Mouse (Mus musculus) v-Abl transformed pro-B cells (cell line): ENCODE measurements around the gene Acvrl1.
"Not testable (repeated sequence)": the region's sequence is repeated elsewhere in the genome, so short reads cannot be mapped to it uniquely, and the experiment has no call there.

Source experiments
- in situ Hi-C, 2 experiments: fragments of 400-800 bp; cut with MboI; formaldehyde crosslinking; loops; one replicate each; pipeline ENCODE4 v1.15.1; 2025; ENCODE audit not compliant: unreplicated experiment in 2 of 2

Acvrl1 gene

DNA sequence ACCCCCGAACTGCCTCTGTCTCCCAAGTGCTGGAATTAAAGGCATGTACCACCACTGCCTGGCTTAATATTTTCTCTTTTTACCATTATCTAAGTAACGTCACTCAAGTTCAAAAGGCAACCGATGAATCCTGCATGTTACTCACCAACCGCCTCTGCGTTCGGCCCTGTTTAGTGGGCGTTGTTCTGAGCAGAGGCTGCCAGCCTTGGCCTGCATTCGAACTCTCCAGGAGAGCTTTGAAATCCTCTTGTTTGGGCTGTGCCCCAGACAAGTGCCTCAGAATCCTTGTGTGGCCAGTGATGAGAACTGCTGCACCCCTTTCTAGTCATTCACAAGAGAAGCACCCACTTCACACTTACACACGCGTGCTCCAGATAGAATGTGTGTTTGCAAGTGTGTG is 22.3 kb upstream of the Acvrl1 start:
- in situ Hi-C loops, result loop anchor here in 1 of 2 experiments (10.0 kb wide), 1 partner anchor 351 kb away; no protein-coding TSS in a partner anchor

DNA sequence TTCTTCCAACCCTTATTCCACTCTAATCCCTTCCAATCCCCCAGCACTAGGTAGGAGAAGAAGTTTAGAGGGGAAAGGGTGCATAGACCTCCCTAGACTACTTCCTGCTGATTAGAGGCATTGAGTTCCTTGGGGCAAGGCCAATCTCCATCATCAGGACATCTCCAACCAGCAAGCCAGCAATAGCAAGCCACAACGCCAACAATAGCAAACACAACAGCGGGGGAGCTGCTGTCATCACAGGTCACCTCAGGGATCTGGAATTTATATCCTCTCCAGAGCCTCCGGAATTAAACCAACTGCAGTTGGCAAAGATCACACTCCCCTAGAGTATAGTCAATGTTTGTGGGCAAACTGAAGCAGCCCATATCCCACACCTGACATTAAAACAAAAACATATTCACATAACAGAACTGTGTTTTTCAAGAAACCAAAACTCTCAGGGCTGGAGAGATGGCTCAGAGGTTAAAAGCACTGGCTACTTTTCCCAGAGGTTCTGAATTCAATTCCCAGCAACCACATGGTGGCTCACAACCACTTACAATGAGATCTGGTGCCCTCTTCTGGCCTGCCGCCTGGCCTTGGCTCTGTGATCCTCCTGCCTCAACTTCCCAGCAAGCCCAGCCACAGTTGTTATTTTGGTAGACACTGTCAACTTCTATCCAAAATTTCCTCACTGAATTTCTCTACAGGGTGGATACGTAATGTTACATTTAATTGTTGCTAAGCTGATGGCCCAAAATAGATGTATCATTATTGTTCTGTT is 20.2 kb upstream of the Acvrl1 start:
- in situ Hi-C loops, result loop anchor here in 1 of 2 experiments (10.0 kb wide), 1 partner anchor 353 kb away; no protein-coding TSS in a partner anchor

DNA sequence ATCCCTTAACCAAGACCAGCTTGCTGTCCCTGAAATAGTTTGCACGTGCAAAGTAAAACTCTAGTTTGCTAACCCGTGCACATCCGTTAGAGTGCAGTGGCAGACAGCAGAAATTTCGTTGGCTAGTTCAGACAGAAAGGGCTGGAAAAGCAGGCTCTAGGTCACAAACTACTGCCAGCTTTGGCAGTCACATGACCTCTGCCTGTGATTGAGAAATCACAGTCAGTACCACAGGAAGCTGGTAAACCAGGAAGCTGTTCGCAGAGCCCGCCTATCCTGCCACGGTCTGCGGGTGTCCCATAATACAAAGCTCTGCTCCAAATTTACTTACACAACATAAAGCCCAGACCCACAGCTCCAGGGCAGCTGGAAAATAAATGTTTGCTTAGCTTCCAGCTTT is 15.1 kb upstream of the Acvrl1 start:
- in situ Hi-C loops, result no loop called here

DNA sequence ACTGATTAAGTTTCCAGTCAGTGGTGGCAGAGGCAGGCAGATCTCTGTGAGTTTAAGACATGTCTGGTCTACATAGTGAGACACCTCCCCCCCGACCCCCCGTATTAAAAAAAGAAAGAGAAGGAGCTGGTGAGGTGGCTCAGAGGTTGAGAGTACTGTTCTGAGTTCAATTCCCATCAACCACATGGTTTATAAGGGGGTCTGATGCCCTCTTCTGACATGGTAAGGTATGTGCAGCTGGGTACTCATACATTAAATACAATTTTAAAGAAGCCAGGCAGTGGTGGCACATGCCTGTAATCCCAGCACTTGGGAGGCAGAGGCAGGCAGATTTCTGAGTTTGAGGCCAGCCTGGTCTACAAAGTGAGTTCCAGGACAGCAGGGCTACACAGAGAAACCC is 14.5 kb upstream of the Acvrl1 start:
- in situ Hi-C loops, result not testable (repeated sequence)

GRCm38 (mm10) chr15:101115511-101116110 is 12.7 kb upstream of the Acvrl1 start, which contains the start of gene Ankrd33:
Ankrd33 (plus strand) TSS chr15:101115755.
- in situ Hi-C loops, result no loop called here

- in situ Hi-C loops, result no loop called here
These were observed 9.8 kb upstream of the Acvrl1 start for GRCm38 (mm10) chr15:101118399-101119125.

DNA sequence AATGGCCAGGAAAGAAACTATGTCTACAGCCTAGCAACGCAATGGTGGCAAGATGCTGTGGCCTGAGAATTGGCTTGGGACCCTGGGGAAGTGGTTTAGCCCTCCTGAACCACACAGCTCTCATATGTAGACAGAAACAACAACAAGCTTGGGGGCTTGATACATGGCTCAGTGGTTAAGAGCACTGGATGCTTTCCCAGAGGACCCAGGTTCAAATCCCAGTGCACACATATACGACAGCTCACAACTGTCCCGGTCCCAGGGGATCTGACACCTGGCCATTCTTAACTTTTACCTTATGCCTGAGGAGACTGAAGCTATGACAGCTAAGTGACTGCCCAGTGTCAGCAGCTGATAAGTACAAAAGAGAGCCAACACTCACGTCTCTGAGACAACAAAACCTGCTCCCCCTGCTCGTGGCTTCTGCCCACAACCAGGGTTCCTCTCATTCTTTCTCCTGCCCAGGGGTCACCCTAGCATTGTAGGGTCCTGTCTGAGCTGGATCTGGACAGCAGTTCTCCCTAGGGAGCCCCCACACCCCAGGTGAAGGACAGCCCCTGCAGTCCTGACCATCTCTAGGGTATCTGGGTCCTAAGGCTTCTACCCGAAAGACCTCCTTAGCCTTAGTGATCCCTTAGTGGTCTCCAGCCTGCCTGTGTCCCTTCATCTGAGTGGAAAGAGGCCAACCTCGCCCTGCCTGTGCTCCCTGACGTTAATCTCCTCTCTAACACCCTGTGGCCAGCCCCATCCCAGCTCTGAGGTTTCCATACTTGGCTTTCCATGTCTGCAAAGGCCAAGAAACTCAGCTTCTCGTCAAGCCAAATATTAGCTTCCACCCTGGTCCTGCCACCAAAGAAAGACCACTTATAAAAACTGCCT is 6.7 kb upstream of the Acvrl1 start:
- in situ Hi-C loops, result loop anchor here in 1 of 2 experiments (10.0 kb wide), 1 partner anchor 877 kb away; no protein-coding TSS in a partner anchor

GRCm38 (mm10) chr15:101122290-101122589 is 6.1 kb upstream of the Acvrl1 start:
- in situ Hi-C loops, result loop anchor here in 1 of 2 experiments (10.0 kb wide), 1 partner anchor 877 kb away; no protein-coding TSS in a partner anchor

DNA sequence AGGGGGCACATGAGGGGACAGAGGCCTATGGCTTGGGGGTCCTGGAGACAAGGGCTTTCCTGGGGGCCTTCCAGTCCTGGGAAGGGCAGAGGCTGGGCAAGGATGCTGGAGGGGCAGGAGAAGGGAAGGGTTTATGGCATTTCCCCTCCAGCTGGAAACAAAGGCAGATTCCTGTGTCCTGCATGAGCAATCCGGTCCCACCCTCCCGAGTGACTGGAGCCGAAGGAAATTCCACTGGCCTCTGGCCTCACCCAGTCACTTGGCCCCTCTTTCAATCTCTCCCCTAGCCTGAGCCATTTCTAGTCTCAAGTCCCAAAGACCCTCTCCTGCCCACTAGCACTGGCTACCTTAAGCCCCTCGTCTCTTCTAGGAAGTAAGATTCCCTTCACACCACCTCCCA is 5.1 kb upstream of the Acvrl1 start:
- in situ Hi-C loops, result loop anchor here in 1 of 2 experiments (10.0 kb wide), 1 partner anchor 878 kb away; no protein-coding TSS in a partner anchor

- in situ Hi-C loops, result loop anchor here in 1 of 2 experiments (10.0 kb wide), 1 partner anchor 881 kb away; no protein-coding TSS in a partner anchor
These were observed 2.8 kb upstream of the Acvrl1 start for GRCm38 (mm10) chr15:101125561-101125960.

DNA sequence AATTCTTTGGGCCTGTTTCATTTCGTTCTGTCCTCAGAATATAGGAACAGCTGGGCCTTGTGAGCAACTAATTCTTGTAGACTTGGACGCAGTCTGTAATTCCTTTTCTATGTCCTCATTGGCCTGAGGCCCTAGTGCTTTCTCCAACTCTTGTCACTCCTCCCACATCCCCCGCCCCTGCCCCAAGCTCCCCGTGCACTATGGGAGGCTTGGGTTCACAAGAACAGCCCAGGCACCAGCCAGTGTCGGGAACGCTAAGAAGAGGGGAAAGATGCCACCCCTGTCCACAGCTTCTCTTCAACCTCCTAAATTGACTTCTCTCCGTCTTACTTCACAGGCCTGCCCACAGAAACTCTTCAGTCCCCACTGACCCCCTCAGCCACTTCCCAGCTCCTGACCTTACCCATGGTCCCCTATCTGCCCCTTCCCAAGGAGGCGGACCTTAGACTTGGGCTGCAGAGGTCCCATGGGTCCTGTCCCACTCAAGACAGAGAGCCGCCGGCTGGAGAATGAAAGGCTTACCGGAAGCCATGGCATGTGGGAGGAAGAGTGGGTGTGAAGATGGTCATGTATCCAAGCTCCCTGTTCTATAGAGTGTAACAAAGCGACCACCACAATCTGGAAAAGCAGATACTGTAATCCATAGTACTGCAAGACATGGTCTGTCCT is 1.3 kb upstream of the Acvrl1 start:
- in situ Hi-C loops, result loop anchor here in 1 of 2 experiments (10.0 kb wide), 1 partner anchor 882 kb away; no protein-coding TSS in a partner anchor

DNA sequence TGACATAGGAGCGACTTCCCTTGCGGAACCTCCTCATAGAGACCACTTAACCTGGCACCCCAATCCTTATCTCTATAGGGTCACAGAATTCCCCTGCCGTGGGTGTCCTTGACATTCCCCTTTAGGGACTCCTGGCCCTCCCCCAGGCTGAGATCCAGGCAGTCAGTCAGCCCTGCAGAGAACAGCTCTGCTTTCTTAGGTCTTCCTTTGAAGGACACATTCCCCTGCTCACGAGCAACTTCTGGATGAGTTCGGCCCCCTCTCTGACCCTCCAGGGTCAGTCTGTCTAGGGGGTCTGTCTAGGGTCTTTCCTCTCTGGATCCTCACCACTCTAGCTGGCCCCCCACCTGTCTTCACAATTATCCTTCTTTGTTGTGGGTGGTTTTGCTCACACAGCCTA is 1.1 kb downstream of the Acvrl1 start:
- in situ Hi-C loops, result loop anchor here in 1 of 2 experiments (10.0 kb wide), 1 partner anchor 885 kb away; no protein-coding TSS in a partner anchor

DNA sequence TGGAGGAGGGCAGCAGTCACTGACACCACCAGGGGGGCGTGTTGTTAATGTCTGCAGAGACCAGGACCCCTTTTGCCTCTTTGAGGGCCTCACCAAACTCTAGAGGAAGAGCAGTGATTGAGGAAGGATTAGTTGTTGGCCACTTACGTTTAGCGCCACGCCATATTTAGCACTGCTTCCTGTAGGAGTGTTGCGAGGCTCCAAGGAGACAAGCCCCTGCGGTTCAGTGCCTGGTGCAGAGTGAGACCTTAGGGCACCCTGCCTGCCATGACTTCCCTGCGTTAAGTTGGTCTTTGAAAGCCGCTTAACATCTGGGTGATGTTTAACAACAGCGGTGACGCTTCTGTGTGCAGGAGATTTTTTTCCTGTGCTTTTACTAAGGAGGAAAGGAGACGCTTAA is 3.2 kb downstream of the Acvrl1 start:
- in situ Hi-C loops, result no loop called here

GRCm38 (mm10) chr15:101132041-101132440 is 3.7 kb downstream of the Acvrl1 start:
- in situ Hi-C loops, result no loop called here

- in situ Hi-C loops, result no loop called here
These were observed 4.4 kb downstream of the Acvrl1 start for GRCm38 (mm10) chr15:101132761-101133160.

DNA sequence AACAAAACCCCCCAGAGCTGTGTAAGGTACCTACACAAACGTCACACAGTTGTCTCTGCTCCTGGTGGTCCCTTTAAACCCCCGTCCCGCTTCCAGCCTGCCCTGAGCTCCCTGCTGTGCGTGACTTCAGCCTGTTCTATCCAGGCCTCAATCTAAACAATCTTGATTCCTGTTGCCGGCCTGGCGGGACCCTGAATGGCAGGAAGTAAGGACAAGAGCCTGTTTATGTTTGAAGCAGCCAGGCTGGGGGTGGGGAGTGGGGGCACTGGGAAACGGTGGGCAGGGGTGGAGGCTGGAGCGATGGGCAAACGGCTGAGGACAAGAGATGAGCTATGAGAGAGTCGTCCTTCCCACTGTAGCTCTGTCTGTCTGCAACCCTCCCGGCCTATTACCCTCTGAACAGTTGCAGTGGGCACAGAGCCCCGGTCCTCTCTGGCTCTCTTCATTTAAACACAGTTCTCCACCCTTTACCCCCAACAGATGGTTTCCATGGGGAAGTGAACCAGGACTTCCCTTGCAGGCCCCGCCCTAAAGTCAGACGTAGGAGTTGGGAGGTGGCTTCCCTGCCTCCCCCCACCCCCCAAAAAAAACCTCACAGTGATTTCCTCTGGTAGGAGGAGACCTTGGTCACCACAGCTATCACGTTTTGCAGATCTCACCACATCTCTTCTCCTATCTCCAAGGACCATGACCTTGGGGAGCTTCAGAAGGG is 5.8 kb downstream of the Acvrl1 start:
- in situ Hi-C loops, result no loop called here

DNA sequence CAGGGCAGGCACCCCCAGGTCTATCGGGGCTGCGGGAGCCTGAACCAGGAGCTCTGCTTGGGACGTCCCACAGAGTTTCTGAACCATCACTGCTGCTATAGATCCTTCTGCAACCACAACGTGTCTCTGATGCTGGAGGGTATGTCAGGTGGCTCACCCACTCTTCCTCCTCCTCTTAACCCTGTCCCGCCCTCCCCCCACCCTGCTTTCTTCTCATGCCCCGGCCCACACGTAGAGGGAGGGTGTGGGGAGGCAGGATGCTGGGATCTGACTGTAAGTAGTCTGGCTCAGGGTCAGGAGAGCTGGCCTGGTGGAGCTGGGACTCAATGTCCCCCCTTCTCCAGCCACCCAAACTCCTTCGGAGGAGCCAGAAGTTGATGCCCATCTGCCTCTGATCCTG is 7.1 kb downstream of the Acvrl1 start:
- in situ Hi-C loops, result no loop called here

DNA sequence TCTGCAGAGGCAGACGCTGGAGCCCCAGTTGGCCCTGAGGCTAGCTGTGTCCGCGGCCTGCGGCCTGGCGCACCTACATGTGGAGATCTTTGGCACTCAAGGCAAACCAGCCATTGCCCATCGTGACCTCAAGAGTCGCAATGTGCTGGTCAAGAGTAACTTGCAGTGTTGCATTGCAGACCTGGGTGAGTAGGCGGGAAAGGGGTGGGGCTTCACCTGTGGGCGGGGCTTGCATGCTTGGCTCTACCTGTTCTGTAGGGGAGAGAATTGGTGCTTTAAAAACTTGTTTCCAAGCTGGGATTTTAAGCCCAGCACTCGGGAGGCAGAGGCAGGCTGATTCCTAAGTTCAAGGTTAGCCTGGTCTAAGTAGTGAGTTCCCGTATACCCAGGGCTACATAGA is 9.1 kb downstream of the Acvrl1 start:
- in situ Hi-C loops, result no loop called here

- in situ Hi-C loops, result no loop called here
These were observed 10.4 kb downstream of the Acvrl1 start for GRCm38 (mm10) chr15:101138675-101139074.
